Mouse (Mus musculus): ENCODE data around the gene Daam1.
A peak's percentile ranks its signal among the peaks of the same experiment; 100 is the strongest.

The Daam1 gene

DNA sequence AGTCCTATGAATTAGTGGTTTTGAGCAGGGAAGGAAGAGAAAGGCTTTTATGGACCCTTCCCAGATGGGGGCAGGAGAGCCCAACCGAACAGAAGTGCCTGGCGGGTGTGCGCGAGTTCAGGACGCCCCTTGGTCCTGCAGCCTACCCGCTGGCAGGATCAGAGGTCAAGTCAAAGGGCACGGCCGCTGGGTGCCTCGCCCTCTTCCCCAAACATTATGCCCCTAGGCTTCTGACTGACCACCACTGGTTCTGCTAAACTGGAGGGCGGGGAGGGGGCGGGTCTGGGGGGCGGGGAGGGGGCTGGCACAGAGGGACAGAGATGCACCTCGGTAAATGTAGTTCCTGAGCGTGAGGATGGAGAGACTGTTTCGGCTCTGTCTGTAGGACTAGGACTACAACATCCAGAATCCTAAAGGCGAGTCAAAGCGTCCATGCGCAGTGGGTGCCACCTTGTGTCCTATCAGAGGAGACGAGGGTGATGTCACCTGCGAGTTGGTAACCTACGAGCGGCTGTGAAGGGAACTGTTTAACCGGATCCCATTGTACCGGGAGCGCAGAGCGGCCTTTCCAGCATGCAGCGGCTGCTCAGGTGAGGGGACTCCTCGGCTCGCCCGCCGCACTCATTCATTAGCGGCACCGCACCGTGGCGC is at the start of gene Daam1:
Gene Daam1, plus strand, starts transcription at position 472 of the 651 bp plus-strand sequence.
- DNase-seq (ENCODE audit: low read depth, low spot score), result peak; percentile 99

DNA sequence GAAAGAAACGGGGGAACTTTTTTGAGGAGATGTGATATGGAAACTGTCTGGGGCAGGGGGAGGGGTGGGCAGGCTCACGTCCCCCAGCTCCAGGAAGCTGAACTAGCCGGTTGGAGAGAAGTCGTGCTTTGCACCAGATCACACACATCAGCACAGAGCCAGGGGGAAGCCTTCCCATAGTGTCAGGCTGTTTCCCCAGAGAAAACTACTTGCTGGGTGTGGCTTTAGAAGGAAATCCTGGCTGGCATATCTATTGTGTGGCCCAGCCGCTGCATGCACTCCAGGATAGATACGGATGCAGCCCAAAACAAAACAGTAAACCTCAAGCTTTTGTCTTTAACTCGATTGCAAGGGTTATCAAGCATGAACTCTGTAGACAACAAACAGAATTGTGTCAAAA is 49.7 kb upstream of the Daam1 start:
- peak; percentile 7 for DNase-seq (ENCODE audit: low read depth, low spot score)

DNA sequence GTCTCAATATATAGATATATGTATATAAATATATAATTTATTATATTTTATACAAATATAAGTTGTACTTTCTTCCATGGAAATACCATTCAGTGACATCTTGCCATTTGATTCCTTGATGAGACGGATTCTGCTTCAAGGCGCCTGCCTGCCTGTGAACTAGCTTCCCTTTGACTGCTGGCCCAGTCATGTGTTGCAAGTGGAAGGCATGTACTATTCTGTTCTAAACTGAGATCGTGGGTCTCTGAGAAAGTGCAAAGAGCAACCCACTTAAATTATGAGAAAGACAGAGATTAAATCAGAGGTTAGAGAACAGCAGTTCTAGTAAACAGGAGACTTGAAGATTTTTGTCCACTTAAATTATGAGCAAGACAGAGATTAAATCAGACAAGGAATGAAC is 46.9 kb upstream of the Daam1 start:
- no peak for DNase-seq (ENCODE audit: low read depth, low spot score)

DNA sequence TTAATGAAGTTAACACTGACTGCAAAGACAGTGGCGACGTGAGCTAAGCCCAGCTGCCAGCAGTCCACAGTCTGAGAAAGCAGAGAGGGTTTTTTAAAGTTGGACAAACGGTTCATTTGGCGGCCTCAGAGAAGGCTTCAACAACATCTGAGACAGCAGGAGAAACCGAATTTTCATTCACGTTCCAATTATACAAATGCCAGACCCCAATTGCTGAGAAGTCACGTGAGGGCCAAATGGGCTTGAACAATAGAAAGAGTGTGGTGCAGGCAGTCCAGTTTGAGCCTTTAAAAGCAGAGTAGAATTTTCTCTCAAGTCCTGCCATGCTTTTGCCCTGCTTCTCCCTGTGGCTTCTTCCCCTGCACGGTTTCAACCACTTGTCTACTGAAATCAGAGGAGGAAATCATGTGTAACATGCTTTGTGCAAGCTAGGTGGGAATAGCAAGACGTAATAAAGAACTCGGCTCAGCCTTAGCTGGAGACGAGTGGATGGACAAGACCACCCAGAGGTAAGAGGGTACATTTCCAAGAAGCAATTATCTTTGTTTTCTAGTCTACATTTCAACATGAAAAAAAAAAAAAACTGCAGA is 46.1 kb upstream of the Daam1 start:
- DNase-seq (ENCODE audit: low read depth, low spot score), result no peak

DNA sequence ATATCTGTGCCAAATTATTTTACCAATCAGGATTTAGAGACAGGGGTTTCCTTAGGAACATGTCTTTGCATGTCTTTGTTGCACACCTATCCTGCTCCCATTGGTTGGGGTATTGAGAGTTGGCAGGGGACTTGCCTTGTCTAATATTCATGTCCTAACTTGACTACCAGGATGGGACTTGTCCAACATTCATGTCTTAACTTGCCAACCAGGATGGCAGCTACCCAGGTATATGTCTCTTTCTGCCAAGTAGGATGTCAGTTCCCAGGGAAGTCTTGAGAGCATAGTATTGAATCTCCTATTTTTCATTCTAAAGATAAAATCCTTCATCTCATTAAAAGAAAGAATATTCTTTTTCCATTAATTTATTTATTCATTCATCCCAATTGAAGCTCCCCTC is 44.4 kb upstream of the Daam1 start:
- no peak for DNase-seq (ENCODE audit: low read depth, low spot score)

DNA sequence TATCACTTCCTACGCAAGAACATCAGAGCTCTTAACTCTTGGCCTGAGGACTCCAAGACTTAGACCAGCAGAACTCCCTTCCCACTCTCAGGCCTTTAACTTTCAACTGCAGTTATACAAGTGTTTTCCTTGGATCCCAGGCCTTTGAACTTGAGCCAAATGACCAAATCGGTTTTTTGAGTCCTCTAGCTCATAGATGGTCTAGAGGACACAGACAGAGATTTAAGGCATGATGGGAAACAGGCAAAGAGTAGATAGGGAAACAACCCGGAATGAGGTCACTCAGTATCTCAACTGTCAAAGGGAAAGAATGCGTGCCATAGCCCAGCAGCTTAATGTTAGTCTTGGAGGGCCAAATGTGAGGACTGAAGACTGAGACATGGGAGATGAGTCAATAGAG is 42.1 kb upstream of the Daam1 start:
- DNase-seq (ENCODE audit: low read depth, low spot score), result no peak

DNA sequence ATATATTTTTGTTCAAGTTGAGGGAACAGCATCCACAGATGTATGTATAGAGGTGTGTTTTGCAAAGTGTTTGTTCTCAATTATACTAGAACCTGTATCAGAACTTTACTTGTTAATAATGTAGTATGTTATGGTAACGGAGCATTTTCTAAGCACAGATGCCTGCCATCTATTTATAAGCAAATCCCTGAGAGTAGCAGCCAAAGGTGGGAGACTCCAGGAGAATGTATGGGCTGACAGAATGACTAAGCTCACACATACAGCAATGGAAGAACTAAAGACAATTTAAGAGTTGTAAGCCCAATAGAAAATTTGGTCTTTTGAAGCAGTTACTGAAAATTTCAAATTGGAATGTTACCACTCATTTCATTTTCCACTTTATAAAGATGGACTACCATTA is 40.3 kb upstream of the Daam1 start:
- no peak for DNase-seq (ENCODE audit: low read depth, low spot score)

DNA sequence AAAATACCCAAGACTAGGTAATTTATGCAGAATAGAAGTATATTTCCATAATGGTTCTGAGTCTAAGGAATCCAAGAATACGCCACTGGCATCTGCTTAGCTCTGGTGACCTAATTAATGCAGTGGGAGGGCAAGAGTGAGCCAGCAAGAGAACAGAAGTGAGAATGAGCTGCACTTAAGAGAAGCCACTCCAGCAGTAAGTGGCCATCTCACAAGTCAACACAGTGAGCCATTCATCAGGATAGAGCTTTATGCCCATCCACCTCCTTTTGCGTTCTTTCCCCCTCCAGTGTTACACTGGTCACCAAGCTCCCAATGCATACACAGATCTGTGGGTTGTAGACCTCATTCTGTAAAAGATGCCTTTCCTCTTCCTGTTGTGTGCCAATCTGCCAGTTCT is 37.8 kb upstream of the Daam1 start:
- no peak for DNase-seq (ENCODE audit: low read depth, low spot score)

DNA sequence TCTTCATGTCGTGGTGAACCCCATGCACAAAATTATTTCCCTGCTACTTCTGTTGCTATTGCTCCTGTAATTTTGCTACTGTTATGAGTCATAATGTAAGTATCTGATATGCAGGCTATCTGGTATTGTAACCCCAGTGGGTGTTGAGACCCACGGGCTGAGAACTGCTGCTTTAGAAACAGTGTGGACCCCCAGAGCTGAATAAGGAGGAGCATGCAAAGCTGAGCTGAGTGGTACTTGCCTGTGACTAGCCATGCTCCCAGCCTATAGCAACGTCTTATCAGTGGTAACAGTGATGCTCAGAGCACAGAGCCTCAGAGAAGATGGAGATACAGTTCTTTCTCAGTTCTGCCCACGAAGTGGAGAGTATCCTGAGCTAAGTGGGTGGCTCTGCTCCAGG is 35.3 kb upstream of the Daam1 start:
- DNase-seq (ENCODE audit: low read depth, low spot score), result no peak

DNA sequence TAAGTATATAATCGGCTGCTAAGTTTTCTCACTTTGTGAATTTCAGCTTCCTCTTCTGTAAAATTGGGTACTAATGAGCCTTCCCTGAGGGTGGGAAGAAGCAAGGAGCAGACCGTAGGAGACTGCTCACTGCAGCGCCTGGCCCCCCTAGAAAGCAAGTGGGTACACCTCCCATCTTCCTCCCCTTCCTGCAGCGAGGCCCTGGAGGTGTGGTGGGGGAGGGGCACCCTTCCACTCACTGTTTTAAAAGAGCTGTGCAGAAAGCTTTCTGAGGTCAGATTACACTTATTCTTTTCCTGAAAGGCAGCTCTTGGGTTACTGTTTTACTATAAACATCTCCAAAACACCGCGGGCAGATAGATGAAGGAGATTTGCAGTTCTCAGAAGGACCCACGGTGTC is 34.4 kb upstream of the Daam1 start:
- DNase-seq (ENCODE audit: low read depth, low spot score), result no peak

DNA sequence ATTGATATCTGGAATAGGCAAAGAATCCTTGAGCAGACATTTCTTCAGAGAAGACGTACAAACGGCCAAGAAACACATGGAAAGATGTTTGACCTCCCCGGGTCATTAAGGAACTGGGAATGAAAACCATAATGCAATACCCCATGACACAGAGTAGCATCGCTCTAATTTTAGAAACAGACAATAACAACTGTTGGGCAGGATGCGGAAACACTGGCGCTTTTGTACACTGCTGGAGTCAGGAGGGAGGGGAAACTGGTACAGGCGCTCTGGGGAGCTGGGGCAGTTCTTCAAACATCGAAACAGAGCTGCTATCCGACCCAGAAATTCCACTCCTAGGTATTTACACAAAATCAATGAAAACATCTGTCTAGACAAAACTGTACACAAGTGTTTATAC is 23.6 kb upstream of the Daam1 start:
- DNase-seq (ENCODE audit: low read depth, low spot score), result no peak

DNA sequence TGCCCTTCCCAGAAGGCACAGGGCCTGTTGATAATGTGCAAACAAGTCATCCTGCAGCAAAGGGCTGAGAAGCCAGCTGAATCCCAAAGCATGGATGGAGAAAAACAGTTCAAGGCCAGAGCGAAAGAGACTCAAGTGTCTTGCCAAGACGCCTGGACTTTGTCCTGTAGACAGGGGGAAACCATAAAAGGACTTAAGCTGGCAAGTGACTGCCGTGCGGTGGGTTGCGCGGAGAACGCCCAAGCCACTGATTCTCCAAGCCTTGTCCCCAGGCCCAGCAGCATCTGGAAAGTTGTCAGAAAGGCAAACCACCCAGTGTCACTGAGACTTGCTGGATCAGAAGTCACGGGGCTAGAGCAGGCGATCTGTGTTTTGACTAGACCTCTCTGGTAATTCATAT is 22.2 kb upstream of the Daam1 start:
- no peak for DNase-seq (ENCODE audit: low read depth, low spot score)

DNA sequence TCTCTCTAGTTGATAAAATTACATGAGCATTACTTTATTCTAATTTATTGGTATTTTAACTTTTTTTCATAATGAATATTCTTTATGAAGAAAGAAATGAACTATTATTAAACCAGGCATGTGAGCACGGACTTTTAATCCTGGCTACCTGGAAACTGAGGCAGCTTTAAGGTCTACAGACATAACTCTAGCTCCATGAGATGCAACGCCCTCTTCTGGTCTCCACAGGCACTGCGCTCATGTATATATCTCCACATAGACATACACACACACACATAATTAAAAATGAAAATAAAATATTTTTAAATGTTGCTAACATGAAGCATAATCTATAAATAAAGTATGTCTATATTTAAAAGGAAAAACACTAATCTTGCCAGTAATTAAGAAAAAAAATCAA is 21.3 kb upstream of the Daam1 start:
- no peak for DNase-seq (ENCODE audit: low read depth, low spot score)

DNA sequence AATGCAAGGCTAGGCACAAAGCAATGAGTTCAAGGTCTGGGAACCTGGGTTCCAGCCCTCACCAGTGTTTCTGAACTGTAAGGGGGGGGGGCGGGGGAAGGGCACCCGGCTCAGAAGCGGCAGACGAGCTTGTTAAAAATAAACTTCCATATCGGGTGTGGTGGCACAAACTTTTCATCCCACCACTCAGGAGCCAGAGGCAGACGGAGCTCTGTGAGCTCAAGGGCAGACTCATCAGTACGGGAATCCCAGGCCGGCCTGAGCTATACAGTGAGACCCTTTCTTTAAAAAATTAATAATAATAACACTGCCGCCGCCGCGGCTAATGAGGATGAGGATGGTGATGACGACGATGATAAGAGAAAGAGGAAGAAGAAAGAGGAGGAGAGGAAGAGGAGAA is 18.3 kb upstream of the Daam1 start:
- no peak for DNase-seq (ENCODE audit: low read depth, low spot score)

DNA sequence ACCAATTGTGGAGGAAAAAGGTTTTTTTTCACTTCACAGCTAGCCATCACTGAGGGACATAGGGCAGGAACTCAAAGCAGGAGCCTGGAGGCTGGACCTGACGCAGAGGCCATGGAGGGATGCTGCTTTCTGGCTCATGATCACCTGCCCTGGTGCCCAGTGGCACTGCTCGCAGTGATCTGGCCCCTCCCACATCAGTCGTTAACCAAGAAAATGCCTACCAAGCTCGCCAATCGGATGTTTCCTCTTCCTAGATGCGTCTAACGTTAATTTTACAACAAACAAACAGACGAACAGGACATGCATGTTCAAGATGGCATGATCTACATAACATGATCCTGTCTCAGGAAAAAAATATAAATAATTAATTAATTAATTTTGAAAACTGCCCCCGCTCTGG is 17.6 kb upstream of the Daam1 start:
- DNase-seq (ENCODE audit: low read depth, low spot score), result peak; percentile 54

DNA sequence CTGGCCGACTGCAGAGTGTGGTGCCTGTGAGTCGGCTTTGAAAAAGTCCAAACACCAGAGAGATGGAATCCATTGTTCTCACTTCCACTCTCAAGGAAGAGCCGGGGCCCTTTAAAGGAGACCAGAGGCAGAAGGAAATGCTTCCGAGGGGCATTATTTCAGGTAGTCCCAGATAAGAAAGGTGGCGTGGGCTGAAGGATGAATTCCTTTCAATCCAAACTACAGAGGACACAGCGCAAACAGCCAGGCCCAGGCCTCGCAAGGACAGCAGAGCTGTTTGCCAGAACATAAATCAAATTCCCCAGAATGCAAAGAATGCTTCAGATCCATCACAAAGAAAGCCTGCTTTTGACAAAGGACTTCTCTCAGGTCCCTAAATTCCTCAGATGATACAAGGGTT is 17.1 kb upstream of the Daam1 start:
- peak; percentile 85 for DNase-seq (ENCODE audit: low read depth, low spot score)

DNA sequence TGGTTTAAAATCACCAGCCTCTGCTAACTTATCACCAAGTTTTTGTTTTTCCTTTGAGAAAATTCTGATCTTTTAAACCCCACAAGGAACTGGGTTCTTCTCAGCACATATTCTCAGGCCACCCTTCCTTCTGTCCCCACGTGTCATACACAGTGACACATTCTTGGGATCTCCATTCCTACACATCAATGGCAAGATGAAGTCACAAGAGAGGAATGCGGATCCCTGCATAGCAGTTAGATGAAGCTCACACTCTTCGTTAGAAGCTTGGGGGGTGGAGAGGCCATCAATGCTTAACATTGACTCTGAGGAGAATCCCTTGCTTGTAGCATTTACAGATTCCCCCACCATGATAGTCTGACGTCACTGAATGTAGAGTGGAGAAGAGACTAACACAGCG is 10.8 kb upstream of the Daam1 start:
- DNase-seq (ENCODE audit: low read depth, low spot score), result no peak

DNA sequence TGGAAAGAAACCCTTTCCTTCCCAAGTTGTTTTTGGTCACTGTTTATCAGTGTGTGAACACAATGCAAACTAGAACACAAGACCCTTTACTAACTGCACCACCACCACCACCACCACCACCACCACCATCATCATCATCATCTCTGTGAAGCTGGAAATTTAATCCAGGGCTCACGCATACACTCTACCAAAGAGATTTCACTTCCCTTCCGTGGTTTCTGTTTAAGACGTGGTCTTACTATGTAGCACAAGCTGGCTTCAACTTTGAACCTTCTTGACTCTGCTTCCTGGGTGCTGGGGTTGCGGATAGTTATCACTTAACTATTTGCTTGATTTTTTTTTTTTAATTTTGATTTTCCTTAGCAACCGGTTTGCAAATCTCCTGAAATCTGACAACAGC is 9.6 kb upstream of the Daam1 start:
- DNase-seq (ENCODE audit: low read depth, low spot score), result no peak

DNA sequence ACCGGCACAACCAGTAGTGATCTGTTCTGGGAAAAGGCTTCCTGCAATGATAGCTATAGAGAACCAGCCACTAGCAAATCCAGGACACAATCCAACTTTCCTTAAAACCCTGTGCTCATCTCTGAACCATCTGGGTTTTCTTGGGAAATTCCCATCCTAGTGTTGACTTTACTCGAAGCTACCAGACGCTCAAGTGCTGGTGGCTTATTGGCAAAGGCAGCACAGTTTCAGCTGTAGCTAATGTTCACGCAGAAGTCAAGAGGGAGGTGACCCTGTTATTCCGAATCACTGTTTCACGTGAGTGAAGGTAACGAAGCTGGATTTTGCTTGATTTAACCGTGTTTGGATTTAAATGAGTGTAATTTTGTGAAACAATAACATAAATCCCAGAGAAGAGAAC is 9.1 kb upstream of the Daam1 start:
- no peak for DNase-seq (ENCODE audit: low read depth, low spot score)

DNA sequence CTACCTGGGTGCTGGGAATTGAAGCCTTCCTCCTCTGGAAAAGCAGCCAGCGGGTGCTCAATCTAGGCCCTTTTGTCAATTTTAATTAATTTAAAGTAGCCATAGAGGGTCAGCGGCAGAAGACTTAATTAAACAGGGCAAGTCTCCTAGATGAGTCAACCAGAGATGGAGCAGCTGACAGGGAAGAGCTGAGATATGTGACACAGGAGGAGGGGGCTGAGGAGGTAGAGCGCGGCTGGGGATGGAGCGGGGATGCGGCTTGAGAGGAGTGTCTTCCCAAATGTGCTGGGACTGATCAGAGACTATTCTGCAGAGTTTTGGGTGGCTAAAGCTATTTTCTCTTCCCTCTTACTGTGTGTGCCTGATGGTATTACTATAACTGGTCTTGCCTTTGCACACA is 6.0 kb upstream of the Daam1 start:
- no peak for DNase-seq (ENCODE audit: low read depth, low spot score)

DNA sequence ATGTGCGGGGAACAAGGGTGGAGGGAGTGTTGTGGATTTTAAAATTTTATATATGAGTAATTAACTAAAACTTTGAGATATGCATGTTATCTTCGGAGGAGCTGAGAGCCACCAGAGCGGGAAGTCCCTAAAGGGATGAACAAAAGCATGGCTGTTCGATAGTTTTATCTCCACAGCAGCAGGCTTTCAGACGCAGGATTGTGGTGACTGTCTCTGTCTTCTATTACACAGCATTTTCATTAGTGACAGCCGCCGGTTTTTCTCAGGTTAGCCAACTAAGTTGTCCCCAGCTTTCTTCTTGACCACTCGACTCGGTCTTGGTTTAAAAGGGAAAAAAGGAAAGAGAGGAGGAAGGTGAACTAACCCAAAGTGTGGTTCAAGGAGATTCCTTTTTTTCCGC is 739 bp upstream of the Daam1 start:
- DNase-seq (ENCODE audit: low read depth, low spot score), result no peak

DNA sequence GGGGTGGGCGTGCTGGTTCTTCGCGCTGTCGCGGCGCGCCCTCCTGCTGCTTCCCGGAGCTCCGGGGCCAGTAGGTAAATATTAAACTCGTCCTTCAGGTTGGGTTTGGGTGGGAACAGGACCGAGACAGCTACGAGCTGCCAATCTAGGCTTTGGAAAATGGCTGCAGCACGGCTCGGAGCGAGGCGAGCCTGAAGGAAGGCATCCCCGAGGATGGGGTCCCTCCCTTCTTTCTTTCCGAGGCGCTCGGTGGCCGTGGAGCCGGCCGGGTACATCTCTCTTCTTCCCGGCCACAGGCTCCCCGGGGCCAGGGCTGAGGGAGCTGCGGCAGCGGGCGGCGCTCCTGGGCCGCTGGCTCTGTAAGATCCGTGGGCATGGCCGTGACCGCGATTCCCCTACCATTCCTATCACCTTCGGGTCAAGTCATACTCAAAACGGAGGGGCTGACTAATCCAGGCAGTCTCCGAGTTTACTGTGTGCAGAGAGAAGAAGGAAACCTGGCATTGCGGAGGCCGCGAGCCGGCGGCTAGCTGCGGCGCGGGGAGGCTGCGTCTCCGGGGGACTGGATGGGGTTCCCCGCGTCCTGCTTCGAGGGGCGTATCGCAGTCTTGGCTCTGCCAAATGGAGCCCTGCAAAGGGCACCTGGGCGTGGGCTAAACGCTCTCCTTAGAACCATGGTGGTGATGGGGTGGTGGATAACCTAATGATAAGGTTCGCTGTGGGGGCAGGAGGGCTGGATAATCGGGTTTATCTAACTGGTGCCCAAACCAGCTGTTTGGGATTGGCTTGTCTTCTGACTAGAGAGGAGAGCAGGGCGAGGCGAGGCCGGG is 595 bp downstream of the Daam1 start:
- DNase-seq (ENCODE audit: low read depth, low spot score), result no peak

DNA sequence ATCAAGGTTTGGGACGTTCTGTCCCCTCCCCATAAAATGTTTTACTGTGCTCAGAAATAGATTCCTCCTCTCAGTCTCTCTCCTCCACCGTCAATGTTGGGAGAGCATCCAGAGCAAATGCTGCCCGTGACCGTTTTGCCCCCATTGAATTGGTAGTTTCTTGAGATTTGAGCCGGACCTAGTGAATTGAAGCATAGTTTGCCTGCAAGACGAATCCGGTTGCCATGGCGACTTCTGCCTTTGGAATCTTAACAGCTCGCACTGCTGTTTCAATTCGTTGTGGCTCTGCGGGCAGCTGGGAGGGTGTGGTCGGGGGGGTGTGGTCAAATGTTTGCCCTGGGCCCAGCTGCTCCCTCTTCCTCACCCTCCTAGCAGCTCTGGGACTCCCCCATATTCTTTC is 1.3 kb downstream of the Daam1 start:
- peak; percentile 86 for DNase-seq (ENCODE audit: low read depth, low spot score)
